ENCODE assay signal across 10 mouse cellular contexts in genomic region chr1:89816487-89817206, GRCm38 (mm10).
DNase-seq lines count a peak whose midpoint lies in the region; ATAC-seq lines count a peak whose summit lies in the region.
"Had no signal": no experiment of that assay in that cellular context is flagged by ENCODE, and none has a peak within 500 bp of the region (broad histone marks: within the 10 kb centered on the region; RNA-seq: fewer than 3 reads in every experiment).

No protein-coding gene starts in this region.

- no peak overlapping the region for H3K4me2 ChIP-seq in hindbrain, embryonic 14.5 days (replicated peaks)
- peak overlapping the region; percentile 46 for H3K4me2 ChIP-seq in intestine, embryonic 15.5 days (replicated peaks)
- no peak overlapping the region for H3K4me2 ChIP-seq in neural tube, embryonic 15.5 days

- no peaks in the 10 kb centered on the region for H3K27me3 ChIP-seq in hindbrain, embryonic 10.5 days (ENCODE audit: insufficient read depth, poor library complexity, severe bottlenecking)
- H3K27me3 ChIP-seq in hindbrain, embryonic 14.5 days (ENCODE audit: control insufficient read depth, insufficient read depth, low read length): no peaks in the 10 kb centered on the region
- no peaks in the 10 kb centered on the region for H3K27me3 ChIP-seq in intestine, embryonic 15.5 days (replicated peaks)
- no peaks in the 10 kb centered on the region; the same call in 1 of the 2 replicates for H3K27me3 ChIP-seq in limb, embryonic 10.5 days (ENCODE audit: low read depth, poor library complexity, severe bottlenecking)
- H3K27me3 ChIP-seq in neural tube, embryonic 15.5 days (replicated peaks): no peaks in the 10 kb centered on the region

- H3K9ac ChIP-seq in hindbrain, embryonic 14.5 days: no peak overlapping the region
- peak overlapping the region; percentile 8; the same call in 1 of the 2 replicates for H3K9ac ChIP-seq in intestine, embryonic 15.5 days
- no peak overlapping the region for H3K9ac ChIP-seq in neural tube, embryonic 15.5 days (replicated peaks)

- peaks cover 35% of the 10 kb centered on the region for H3K4me1 ChIP-seq in hindbrain, embryonic 10.5 days (replicated peaks)
- H3K4me1 ChIP-seq in hindbrain, embryonic 14.5 days (replicated peaks; ENCODE audit: control insufficient read depth, insufficient read depth, low read length): peaks cover 10% of the 10 kb centered on the region; the same call in 1 of the 2 replicates
- 0 out of 2 replicates have a peak, but pooled peaks cover 9% of the 10 kb centered on the region for H3K4me1 ChIP-seq in intestine, embryonic 15.5 days (replicated peaks)
- peaks cover 34% of the 10 kb centered on the region for H3K4me1 ChIP-seq in limb, embryonic 10.5 days
- H3K4me1 ChIP-seq in neural tube, embryonic 15.5 days: peaks cover 13% of the 10 kb centered on the region

- no peaks in the 10 kb centered on the region for H3K9me3 ChIP-seq in hindbrain, embryonic 10.5 days
- H3K9me3 ChIP-seq in hindbrain, embryonic 14.5 days (ENCODE audit: control insufficient read depth, low read length): no peaks in the 10 kb centered on the region
- H3K9me3 ChIP-seq in intestine, embryonic 15.5 days: no peaks in the 10 kb centered on the region
- no peaks in the 10 kb centered on the region for H3K9me3 ChIP-seq in limb, embryonic 10.5 days (replicated peaks)
- H3K9me3 ChIP-seq in neural tube, embryonic 15.5 days (replicated peaks): no peaks in the 10 kb centered on the region

- no peaks in the 10 kb centered on the region for H3K36me3 ChIP-seq in hindbrain, embryonic 10.5 days
- no peaks in the 10 kb centered on the region for H3K36me3 ChIP-seq in hindbrain, embryonic 14.5 days (replicated peaks; ENCODE audit: control insufficient read depth, insufficient read depth)
- H3K36me3 ChIP-seq in intestine, embryonic 15.5 days: no peaks in the 10 kb centered on the region
- H3K36me3 ChIP-seq in limb, embryonic 10.5 days: no peaks in the 10 kb centered on the region
- 0 out of 2 replicates have a peak, but pooled peaks cover 4% of the 10 kb centered on the region for H3K36me3 ChIP-seq in neural tube, embryonic 15.5 days

- peak; percentile 43 for DNase-seq in hindbrain, embryonic 10.5 days (ENCODE audit: low spot score)
- no peak for DNase-seq in hindbrain, embryonic 14.5 days (ENCODE audit: low spot score)
- DNase-seq in limb, embryonic 10.5 days (ENCODE audit: low spot score): peak; percentile 68
- DNase-seq in cerebellum, adult 9-11 months: no peak
- no peak for DNase-seq in left cerebral cortex, adult 11 months (ENCODE audit: low spot score)
- DNase-seq in urinary bladder, postnatal 14 days (ENCODE audit: low spot score): no peak
- DNase-seq: B cell, adult 2 months; heart, adult 11 months had no signal

- H3K27ac ChIP-seq in hindbrain, embryonic 10.5 days: no peak overlapping the region
- no peak overlapping the region for H3K27ac ChIP-seq in hindbrain, embryonic 14.5 days
- peak overlapping the region; percentile 58; the same call in 1 of the 2 replicates for H3K27ac ChIP-seq in intestine, embryonic 15.5 days
- H3K27ac ChIP-seq in limb, embryonic 10.5 days: no peak overlapping the region
- H3K27ac ChIP-seq in neural tube, embryonic 15.5 days (replicated peaks): peak overlapping the region; percentile 33

- no peak overlapping the region for H3K4me3 ChIP-seq in hindbrain, embryonic 10.5 days
- no peak overlapping the region for H3K4me3 ChIP-seq in hindbrain, embryonic 14.5 days (replicated peaks; ENCODE audit: low read length)
- no peak overlapping the region for H3K4me3 ChIP-seq in intestine, embryonic 15.5 days (replicated peaks)
- H3K4me3 ChIP-seq in limb, embryonic 10.5 days: no peak overlapping the region
- H3K4me3 ChIP-seq in neural tube, embryonic 15.5 days (replicated peaks): no peak overlapping the region

- 63% methylated on average over 14 of the region's 14 CpGs for WGBS in hindbrain, embryonic 10.5 days
- 49% methylated on average over 14 of the region's 14 CpGs for WGBS in hindbrain, embryonic 14.5 days
- 27% methylated on average over 14 of the region's 14 CpGs for WGBS in intestine, embryonic 15.5 days
- WGBS in limb, embryonic 10.5 days: 24% methylated on average over 14 of the region's 14 CpGs
- WGBS in neural tube, embryonic 15.5 days: 13% methylated on average over 14 of the region's 14 CpGs

- no peak for ATAC-seq in hindbrain, embryonic 14.5 days (ENCODE audit: low FRiP score)
- peak; percentile 86 for ATAC-seq in intestine, embryonic 15.5 days
- ATAC-seq in neural tube, embryonic 15.5 days (ENCODE audit: low FRiP score): peak; percentile 54; the same call in 1 of the 2 replicates

Comparison
In these comparisons a context has a peak if more than half of its experiments do, and no peak if none do; other contexts are left out.
1. DNase-seq: peak in hindbrain, embryonic 10.5 days (single experiment) and limb, embryonic 10.5 days (single experiment); none in hindbrain, embryonic 14.5 days (single experiment), cerebellum, adult 9-11 months (single experiment), left cerebral cortex, adult 11 months (single experiment) and urinary bladder, postnatal 14 days (single experiment).
2. H3K27ac ChIP-seq: peak in intestine, embryonic 15.5 days (single experiment) and neural tube, embryonic 15.5 days (single experiment); none in hindbrain, embryonic 10.5 days (single experiment), hindbrain, embryonic 14.5 days (single experiment) and limb, embryonic 10.5 days (single experiment).